Mouse (Mus musculus): ENCODE results near the gene Babam1.

The Babam1 gene

GRCm38 (mm10) chr8:71396639-71397305, at the start of gene Babam1:
Gene Babam1 (plus strand): TSS chr8:71396861.
- peak; percentile 80 for DNase-seq (ENCODE audit: low spot score)

- no peak for DNase-seq (ENCODE audit: low spot score)
These were observed 45.5 kb upstream of the Babam1 start for GRCm38 (mm10) chr8:71351117-71351516.

DNA sequence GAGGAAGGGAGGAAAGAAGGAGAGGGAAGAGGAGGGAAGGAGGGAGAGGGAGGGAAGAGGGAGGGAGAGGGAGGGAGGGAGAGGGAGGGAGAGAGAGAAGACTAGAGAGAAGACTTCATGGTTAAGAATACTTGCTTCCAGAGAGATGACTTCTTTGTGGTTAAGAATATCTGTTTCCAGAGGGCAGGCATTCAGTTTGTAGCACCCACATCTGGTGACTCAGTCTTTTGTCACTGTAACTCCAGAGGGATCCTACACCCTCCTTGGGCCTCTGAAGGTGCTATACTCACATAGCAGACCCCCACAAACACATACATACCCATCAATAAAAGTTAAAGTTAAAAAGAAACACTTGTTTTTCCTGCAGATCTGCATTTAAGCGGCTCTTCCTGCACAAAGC, 45.1 kb upstream of the Babam1 start:
- no peak for DNase-seq (ENCODE audit: low spot score)

DNA sequence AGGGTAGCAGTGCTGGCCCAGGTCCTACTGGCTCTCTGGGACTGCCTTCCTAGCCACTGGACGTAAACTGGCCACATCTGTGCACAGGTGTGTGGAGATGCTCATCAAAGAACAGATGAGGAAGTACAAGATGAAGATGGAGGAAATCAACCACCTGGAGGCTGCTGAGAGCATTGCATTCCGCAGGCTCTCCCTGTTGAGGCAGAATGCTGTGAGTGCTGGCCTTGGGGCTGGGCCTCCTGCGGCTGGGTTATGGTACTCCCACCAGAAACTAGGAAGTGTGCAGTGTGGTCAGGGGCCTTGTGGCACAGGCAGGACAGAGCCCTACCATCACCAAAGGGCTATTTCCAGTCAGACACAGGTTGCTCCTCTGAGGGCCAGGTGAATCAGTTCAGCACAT, 38.6 kb upstream of the Babam1 start:
- DNase-seq (ENCODE audit: low spot score) = no peak

DNA sequence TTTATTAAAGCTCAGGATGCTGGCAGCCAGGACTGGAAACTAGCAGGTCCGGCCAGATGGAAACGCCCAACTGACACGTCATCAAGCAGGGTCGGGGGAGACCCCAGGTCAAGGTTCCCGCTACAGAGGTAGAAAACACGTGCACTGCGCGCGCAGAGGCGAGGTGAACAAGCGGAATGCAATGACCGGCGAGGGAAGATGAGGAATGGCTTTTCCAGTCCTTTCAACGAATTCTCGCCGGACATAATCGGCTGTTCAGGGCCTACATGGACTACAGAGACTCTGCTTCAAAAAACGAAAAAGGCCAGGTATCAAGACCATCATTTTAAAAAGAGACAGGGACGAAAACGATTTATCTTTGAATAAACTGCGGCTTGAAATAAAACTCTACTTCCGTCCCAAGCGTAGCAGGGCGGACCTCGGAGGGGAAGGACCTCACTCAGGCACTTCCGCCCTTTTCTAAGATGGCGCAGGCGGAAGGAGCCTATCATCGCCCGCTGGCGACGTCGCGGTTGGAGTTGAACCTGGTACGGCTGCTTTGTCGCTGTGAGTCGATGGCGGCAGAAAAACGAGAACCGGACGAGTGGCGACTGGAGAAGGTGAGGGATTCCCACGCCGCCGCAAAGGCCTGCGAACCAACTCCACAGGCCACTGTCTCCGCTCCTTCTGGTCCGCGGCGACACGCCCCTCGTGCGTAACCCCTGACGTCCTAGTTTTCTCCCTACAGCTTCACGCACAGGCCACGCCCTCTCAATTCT, 29.7 kb upstream of the Babam1 start, which contains the start of gene Use1:
Use1 (plus strand) TSS at position 78 of the 758 bp plus-strand sequence.
- peak; percentile 83 for DNase-seq (ENCODE audit: low spot score)

DNA sequence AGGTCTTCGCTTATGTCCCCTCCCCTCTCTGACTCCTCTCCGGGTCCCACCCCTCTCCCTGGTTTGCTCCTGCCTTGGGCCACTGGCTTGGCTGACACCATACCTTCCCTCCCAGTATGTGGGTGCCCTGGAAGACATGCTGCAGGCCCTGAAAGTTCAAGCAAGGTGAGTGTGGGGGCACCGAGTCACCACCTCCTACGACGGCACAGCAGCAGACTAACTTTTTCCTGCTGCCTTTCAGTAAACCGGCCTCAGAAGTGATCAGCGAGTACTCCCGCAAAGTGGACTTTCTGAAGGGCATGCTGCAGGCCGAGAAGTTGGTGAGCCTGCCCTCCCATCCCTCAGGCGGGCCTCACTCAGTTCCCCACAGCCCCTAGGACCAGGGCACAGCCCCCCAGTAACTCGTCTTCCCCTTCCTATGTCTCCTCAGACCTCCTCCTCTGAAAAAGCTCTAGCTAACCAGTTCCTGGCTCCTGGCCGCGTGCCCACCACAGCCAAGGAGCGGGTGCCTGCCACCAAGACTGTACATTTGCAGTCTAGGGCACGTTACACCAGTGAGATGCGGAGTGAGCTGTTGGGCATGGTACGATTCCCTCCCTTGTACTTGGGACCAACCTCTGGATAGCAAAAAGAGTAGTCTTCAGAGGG, 29.0 kb upstream of the Babam1 start:
- no peak for DNase-seq (ENCODE audit: low spot score)

GRCm38 (mm10) chr8:71368366-71368765, 28.3 kb upstream of the Babam1 start:
- no peak for DNase-seq (ENCODE audit: low spot score)

- no peak for DNase-seq (ENCODE audit: low spot score)
These were observed 27.5 kb upstream of the Babam1 start for GRCm38 (mm10) chr8:71369040-71369718.

GRCm38 (mm10) chr8:71370711-71371235, 25.9 kb upstream of the Babam1 start:
- no peak for DNase-seq (ENCODE audit: low spot score)

DNA sequence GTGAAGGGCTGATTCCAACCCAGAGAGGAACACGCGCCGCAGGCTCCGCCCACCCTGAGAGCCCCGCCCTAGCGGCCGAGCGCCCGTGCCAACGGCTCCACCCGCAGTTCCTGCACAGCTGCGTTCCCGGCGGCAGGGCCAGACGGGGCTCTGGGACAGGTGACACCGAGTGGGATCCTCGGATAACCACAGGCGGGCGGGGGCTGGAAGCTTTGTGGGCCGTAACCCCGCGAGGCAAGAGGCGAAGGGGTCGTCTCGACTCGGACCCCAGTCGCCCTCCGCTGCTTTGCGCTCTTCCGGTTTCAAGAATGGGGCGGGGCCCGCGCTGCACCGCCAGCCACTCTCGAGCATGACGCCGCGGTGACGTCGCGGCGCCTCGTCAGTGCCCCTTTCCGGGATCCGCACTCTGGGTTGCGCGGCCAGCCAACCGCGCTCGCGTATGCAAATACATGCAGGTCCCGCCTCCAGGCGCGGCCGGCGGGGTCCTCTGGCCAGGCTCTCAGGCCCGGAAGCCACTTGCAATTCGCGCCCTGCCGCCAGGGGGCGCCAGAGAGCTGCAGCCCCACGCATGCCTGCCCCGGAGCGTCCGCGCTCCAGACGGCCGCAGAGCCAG, 25.3 kb upstream of the Babam1 start, which contains the start of gene Ocel1:
Ocel1 (plus strand) TSS at position 63 of the 613 bp plus-strand sequence.
- peak; percentile 94 for DNase-seq (ENCODE audit: low spot score)

DNA sequence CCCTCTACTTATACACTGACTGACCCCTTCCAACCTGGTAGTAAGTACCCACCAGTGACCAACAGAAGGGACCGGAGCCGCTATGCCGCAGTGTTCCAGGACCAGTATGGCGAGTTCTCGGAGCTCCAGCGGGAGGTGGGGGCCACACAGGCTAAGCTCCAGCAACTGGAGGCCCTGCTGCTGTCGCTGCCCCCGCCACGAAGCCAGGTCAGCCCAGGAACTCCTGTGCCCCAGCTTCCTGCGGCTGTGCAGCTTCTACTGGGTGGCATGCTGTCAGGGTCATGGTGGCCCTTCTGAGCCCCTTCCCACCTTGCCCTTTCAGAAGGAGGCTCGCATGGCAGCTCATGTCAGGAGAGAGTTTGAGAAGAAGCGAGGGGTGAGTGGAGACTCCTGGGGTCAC, 24.2 kb upstream of the Babam1 start:
- DNase-seq (ENCODE audit: low spot score) = no peak

- DNase-seq (ENCODE audit: low spot score) = no peak
These were observed 23.7 kb upstream of the Babam1 start for GRCm38 (mm10) chr8:71373000-71373399.

- no peak for DNase-seq (ENCODE audit: low spot score)
These were observed 21.9 kb upstream of the Babam1 start for GRCm38 (mm10) chr8:71374616-71375206.

- no peak for DNase-seq (ENCODE audit: low spot score)
These were observed 20.9 kb upstream of the Babam1 start for GRCm38 (mm10) chr8:71375581-71376422.

- DNase-seq (ENCODE audit: low spot score) = no peak
These were observed 20.1 kb upstream of the Babam1 start for GRCm38 (mm10) chr8:71376423-71377030.

DNA sequence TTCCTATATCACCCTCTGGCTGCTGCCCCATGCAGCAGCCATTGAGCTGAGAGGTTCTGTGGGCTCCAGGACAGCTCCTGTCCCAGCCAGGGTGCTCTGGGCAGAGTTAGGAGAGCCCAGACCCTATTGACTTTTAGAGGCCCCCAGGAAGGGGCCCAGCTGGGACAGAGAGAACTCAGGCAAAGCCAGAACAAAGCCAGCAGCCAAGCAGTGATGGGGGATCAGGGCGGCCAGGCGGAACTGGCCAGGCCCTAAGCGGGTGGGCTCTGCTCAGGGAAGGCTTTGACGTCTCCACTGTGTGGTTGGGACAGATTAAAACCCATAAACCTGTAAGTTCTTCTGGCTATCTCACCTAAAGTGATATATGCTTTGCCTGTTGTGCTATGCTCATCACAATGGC, 17.7 kb upstream of the Babam1 start:
- no peak for DNase-seq (ENCODE audit: low spot score)

DNA sequence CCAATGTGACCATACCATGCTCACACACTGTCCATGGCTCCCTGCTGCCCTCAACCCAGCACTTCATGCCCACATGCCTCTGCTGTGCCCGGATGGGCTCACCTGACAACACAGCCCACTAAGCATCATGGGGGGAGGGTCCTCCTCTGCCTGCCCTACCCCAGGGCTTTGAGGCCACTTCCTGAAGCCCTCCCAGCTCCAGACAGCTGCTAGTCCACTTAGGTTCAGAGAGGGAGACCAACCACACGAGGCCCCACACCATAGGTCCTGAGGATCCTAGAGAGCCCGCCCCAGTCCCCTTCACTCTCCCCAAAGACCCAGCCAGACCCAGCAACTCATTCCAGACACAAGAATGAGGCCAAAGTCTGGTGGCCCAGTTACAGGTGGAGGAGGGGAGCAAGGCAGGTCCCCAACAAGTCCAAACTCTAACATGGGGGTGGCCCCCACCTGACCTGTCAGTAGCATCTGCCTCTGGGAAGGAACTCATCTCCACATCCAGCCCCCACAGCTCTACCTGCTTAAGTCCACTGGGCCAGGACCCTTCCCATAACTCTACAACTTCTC, 17.1 kb upstream of the Babam1 start:
- DNase-seq (ENCODE audit: low spot score) = no peak

- no peak for DNase-seq (ENCODE audit: low spot score)
These were observed 16.2 kb upstream of the Babam1 start for GRCm38 (mm10) chr8:71380178-71381171.

Data from ovary, postnatal 14 days (tissue).